In the genomic region with DNA sequence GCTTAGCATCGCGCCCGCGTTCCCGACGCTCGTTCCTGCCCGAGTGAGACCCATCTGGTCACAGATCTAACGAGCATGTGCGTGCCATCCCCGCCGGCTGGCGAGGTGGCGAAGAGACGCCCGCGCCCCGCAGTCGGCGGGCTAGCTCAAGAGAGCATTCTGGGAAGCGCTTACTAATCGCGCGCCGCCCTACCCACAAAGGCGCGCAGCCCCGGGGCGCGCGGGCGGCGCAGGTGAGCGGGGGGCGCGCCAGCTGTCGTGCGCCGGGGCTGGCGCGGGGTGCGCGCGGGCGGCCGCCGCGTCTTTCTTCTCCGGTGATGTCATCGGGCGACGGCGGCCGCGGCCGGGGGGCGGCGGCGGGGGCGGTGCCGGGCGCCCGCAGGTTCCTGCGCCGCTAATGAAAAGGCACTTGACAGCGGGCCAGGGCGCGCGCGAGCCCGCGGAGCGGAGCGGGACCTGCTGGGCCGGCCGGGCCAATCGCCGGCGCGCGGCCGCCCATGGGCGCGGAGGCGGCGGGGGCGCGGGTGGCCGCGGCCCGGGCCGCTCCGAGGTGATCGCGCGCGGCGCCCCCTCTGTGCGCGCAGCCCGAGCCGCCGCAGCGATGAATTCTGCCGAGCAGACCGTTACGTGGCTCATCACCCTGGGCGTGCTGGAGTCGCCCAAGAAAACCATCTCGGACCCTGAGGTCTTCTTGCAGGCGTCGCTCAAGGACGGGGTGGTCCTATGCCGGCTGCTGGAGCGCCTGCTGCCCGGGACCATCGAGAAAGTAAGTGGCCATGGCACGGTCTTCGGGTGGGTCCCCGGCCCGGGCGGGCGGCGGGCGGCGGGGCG, we compare ENCODE assay signal across 8 mouse cellular contexts. TPM values are rescaled to one million over a fixed set of nuclear protein-coding genes. Genes with fewer than 3 reads are reported as not detected.
A peak's percentile ranks its signal among the peaks of the same experiment; 100 is the strongest.
DNase-seq lines count a peak whose midpoint lies in the region; ATAC-seq and TF ChIP-seq lines count a peak whose summit lies in the region.

A gene (plus strand): TSS at position 71 of the 831 bp plus-strand sequence.

- H3K4me3 ChIP-seq in erythroblast, embryonic 14.5 days (replicated peaks): peak within 1 kb of the TSS; percentile 51
- H3K4me3 ChIP-seq in gastrocnemius, adult 2 months: peak within 1 kb of the TSS; percentile 81
- peak within 1 kb of the TSS; percentile 65 for H3K4me3 ChIP-seq in hindbrain, embryonic 15.5 days

- under 1% methylated on average over 117 of the region's 127 CpGs for WGBS in hindbrain, embryonic 15.5 days

- peak within 1 kb of the TSS; percentile 93 for H3K9ac ChIP-seq in hindbrain, embryonic 15.5 days

- intact Hi-C loops in gastrocnemius, adult 2 months (cut with DNase I): no loop called here

- ATAC-seq in erythroblast, adult 5-6 weeks (replicated peaks; ENCODE audit: low FRiP score, poor library complexity, severe bottlenecking): no peak
- ATAC-seq in hindbrain, embryonic 15.5 days (ENCODE audit: low FRiP score, low read depth): peak; percentile 91

- no peak for TF ChIP-seq CTCF in gastrocnemius, adult 2 months (IDR thresholded peaks at IDR 0.05)

- H3K9me3 ChIP-seq in erythroblast, embryonic 14.5 days (ENCODE audit: control insufficient read depth, low read length): no peaks in the 10 kb centered on the region
- no peaks in the 10 kb centered on the region for H3K9me3 ChIP-seq in hindbrain, embryonic 15.5 days

- H3K36me3 ChIP-seq in erythroblast, embryonic 14.5 days (ENCODE audit: control insufficient read depth): no peaks in the 10 kb centered on the region
- no peaks in the 10 kb centered on the region for H3K36me3 ChIP-seq in hindbrain, embryonic 15.5 days

- peak; percentile 56 to 82 for DNase-seq in cerebellum, postnatal 4 days (ENCODE audit: low spot score in 2 of 2)
- DNase-seq in gastrocnemius, adult 2 months: peak; percentile 82
- DNase-seq in layer of hippocampus, postnatal 36 days: peak; percentile 79 to 80
- peak; percentile 32 for DNase-seq in lung, postnatal 36 days
- DNase-seq in right cerebral cortex, postnatal 10 days (ENCODE audit: low spot score in 2 of 2): peak; percentile 88 to 93

- peak within 1 kb of the TSS; percentile 86 for H3K27ac ChIP-seq in gastrocnemius, adult 2 months
- peak within 1 kb of the TSS; percentile 100 for H3K27ac ChIP-seq in hindbrain, embryonic 15.5 days (replicated peaks)

- H3K4me1 ChIP-seq in erythroblast, embryonic 14.5 days (ENCODE audit: control insufficient read depth): no peaks in the 10 kb centered on the region
- H3K4me1 ChIP-seq in hindbrain, embryonic 15.5 days (replicated peaks): peaks cover 33% of the 10 kb centered on the region

- H3K27me3 ChIP-seq in erythroblast, embryonic 14.5 days (ENCODE audit: control insufficient read depth): peaks cover 60% of the 10 kb centered on the region
- 0 out of 2 replicates have a peak, but pooled peaks cover 4% of the 10 kb centered on the region for H3K27me3 ChIP-seq in hindbrain, embryonic 15.5 days

- H3K4me2 ChIP-seq in hindbrain, embryonic 15.5 days: peak within 1 kb of the TSS; percentile 65

RNA-seq across cellular contexts. Expression of the gene that starts here (rescaled TPM):
- 0.95 and 1.1 TPM in 2 replicates for polyA plus RNA-seq in erythroblast, embryonic 14.5 days (2012)
- total RNA-seq in erythroblast, adult 5-6 weeks (2015; ENCODE audit: low replicate concordance): 5.4 and 10.9 TPM in 2 replicates
- total RNA-seq in erythroblast, adult 5-6 weeks (2017; ENCODE audit: low replicate concordance): 1.9 and 5.6 TPM in 2 replicates
- total RNA-seq in gastrocnemius, adult 2 months (2021): 10 to 100 TPM; 30.3 to 50.9 TPM
- 73.4 and 81.0 TPM in 2 replicates for polyA plus RNA-seq in hindbrain, embryonic 15.5 days (2015; fragmentation: Nextera tagmentation; extraction: Ambion mirVana)
- 100 to 1,000 TPM; 122 to 126 TPM for total RNA-seq in layer of hippocampus, postnatal 36 days (2021)

Comparison
In these comparisons a context has a peak if more than half of its experiments do, and no peak if none do; other contexts are left out.
1. RNA of the gene that starts here (polyA plus RNA-seq): 73.4 to 81.0 TPM in hindbrain, embryonic 15.5 days; 0.95 to 1.1 TPM in erythroblast, embryonic 14.5 days; every median in the first group is over 10 times any median in the second.
2. DNase-seq: peak in every context shown above with its lines; median percentile 90 in right cerebral cortex, postnatal 10 days; 82 in gastrocnemius, adult 2 months; 80 in layer of hippocampus, postnatal 36 days; 69 in cerebellum, postnatal 4 days; 32 in lung, postnatal 36 days.
3. Peak in every context shown above with its lines, with median percentiles within 50 percentile points of each other: H3K4me3 ChIP-seq.